Mouse (Mus musculus) stomach, embryonic 16.5 days (tissue): ENCODE results near the gene Tle1. TPM values are rescaled to one million over a fixed set of nuclear protein-coding genes. Genes with fewer than 3 reads are reported as not detected.

Experiments
- ATAC-seq: fragments of 200-750 bp; cut with Nextera tagmentation; 2 replicates; pipeline ENCODE4 v1.8.0; 2017; ENCODE audit warnings: moderate number of reproducible peaks, moderate TSS enrichment; ENCODE audit not compliant: insufficient read depth, low FRiP score
- H3K27ac ChIP-seq: fragments of 300-500 bp; sonication (generic); 2 replicates; pipeline ENCODE4 v1.5.1; 2014; ENCODE audit warnings: low read length
- H3K27me3 ChIP-seq: fragments of 300-500 bp; sonication (generic); 2 replicates; pipeline ENCODE4 v1.6.1; 2014; ENCODE audit warnings: low read length, control low read depth, mixed read lengths; ENCODE audit not compliant: control insufficient read depth, insufficient read depth
- H3K36me3 ChIP-seq: fragments of 300-500 bp; sonication (generic); 2 replicates; pipeline ENCODE4 v1.6.1; 2014; ENCODE audit warnings: low read length; ENCODE audit not compliant: control insufficient read depth, insufficient read depth
- H3K4me1 ChIP-seq: fragments of 300-500 bp; sonication (generic); 2 replicates; pipeline ENCODE4 v1.6.1; 2014; ENCODE audit warnings: low read length, control low read depth, mixed read lengths; ENCODE audit not compliant: control insufficient read depth, insufficient read depth
- H3K4me2 ChIP-seq: fragments of 300-500 bp; sonication (generic); 2 replicates; pipeline ENCODE4 v1.6.1; 2014; ENCODE audit warnings: low read depth, low read length, mixed read lengths
- H3K4me3 ChIP-seq: fragments of 300-500 bp; sonication (generic); replicated peaks from 2 replicates; pipeline ENCODE4 v1.5.1; 2014; ENCODE audit warnings: mild to moderate bottlenecking, low read length
- H3K9ac ChIP-seq: fragments of 300-500 bp; sonication (generic); 2 replicates; pipeline ENCODE4 v1.6.1; 2014; ENCODE audit warnings: low read length
- H3K9me3 ChIP-seq: fragments of 300-500 bp; sonication (generic); replicated peaks from 2 replicates; pipeline ENCODE4 v1.6.1; 2016; ENCODE audit warnings: low read length, control low read depth; ENCODE audit not compliant: control insufficient read depth
- WGBS: fragments of 180-500 bp; shearing (Covaris S2); extraction: QIAGEN DNeasy Blood & Tissue Kit; methylation state at CpG from one replicate; pipeline ENCODE4 v1.1.7; 2014; 5-methylcytosine and 5-hydroxymethylcytosine counted together
- polyA plus RNA-seq: library from polyadenylated mRNA; unstranded; fragments of >200 nt; fragmentation: Nextera tagmentation; extraction: Ambion mirVana; gene quantifications from 2 replicates; pipeline ENCODE4 v1.2.1, GENCODE M21; 2015

Gene Tle1
- polyA plus RNA-seq, 1 experiment from 2014 or later: 12.8 TPM

GRCm38 (mm10) chr4:72120050-72120449 is 80.7 kb downstream of the Tle1 start:
- no peak for ATAC-seq
- H3K9me3 ChIP-seq: no peaks in the 10 kb centered on the region
- H3K4me2 ChIP-seq: no peak overlapping the region
- no peak overlapping the region for H3K27ac ChIP-seq
- H3K9ac ChIP-seq: no peak overlapping the region
- WGBS: 72% methylated on average over 6 of the region's 6 CpGs
- H3K36me3 ChIP-seq: peaks cover 15% of the 10 kb centered on the region
- 0 out of 2 replicates have a peak, but pooled peaks cover 2% of the 10 kb centered on the region for H3K4me1 ChIP-seq
- H3K27me3 ChIP-seq: no peaks in the 10 kb centered on the region
- no peak overlapping the region for H3K4me3 ChIP-seq

GRCm38 (mm10) chr4:72105702-72106101 is 95.0 kb downstream of the Tle1 start:
- H3K4me1 ChIP-seq: no peaks in the 10 kb centered on the region

GRCm38 (mm10) chr4:72104186-72104585 is 96.5 kb downstream of the Tle1 start:
- Histone ChIP-seq H3K4me3 (no peak overlapping the region), H3K27me3 (no peaks in the 10 kb centered on the region), H3K36me3 (no peaks in the 10 kb centered on the region), H3K27ac (no peak overlapping the region), H3K9ac (no peak overlapping the region), H3K4me2 (no peak overlapping the region), H3K9me3 (no peaks in the 10 kb centered on the region; the same call in 1 of the 2 replicates), H3K4me1 (no peaks in the 10 kb centered on the region)
- no peak for ATAC-seq

More at GRCm38 (mm10) chr4:72105702-72106101, 95.0 kb downstream of the Tle1 start:
- no peaks in the 10 kb centered on the region for H3K27me3 ChIP-seq
- no peak overlapping the region for H3K9ac ChIP-seq
- no peak for ATAC-seq
- no peak overlapping the region for H3K4me2 ChIP-seq
- H3K36me3 ChIP-seq: no peaks in the 10 kb centered on the region
- no peak overlapping the region for H3K4me3 ChIP-seq
- H3K9me3 ChIP-seq: no peaks in the 10 kb centered on the region; the same call in 1 of the 2 replicates
- no peak overlapping the region for H3K27ac ChIP-seq

- H3K9ac ChIP-seq: no peak overlapping the region
- ATAC-seq: no peak
- no peaks in the 10 kb centered on the region for H3K36me3 ChIP-seq
- H3K27ac ChIP-seq: no peak overlapping the region
- no peak overlapping the region for H3K4me3 ChIP-seq
- no peaks in the 10 kb centered on the region for H3K27me3 ChIP-seq
- H3K4me2 ChIP-seq: no peak overlapping the region
- no peaks in the 10 kb centered on the region for H3K9me3 ChIP-seq
- no peaks in the 10 kb centered on the region for H3K4me1 ChIP-seq
- 90% methylated on average over 4 of the region's 4 CpGs for WGBS
Measured at GRCm38 (mm10) chr4:72087811-72088210, 112.9 kb downstream of the Tle1 start.

- no peaks in the 10 kb centered on the region for H3K9me3 ChIP-seq
- H3K27me3 ChIP-seq: no peaks in the 10 kb centered on the region
- no peak overlapping the region for H3K9ac ChIP-seq
- no peaks in the 10 kb centered on the region for H3K36me3 ChIP-seq
- 44% methylated on average over 5 of the region's 5 CpGs for WGBS
- no peak for ATAC-seq
- no peak overlapping the region for H3K27ac ChIP-seq
- no peak overlapping the region for H3K4me2 ChIP-seq
- H3K4me1 ChIP-seq: no peaks in the 10 kb centered on the region
- H3K4me3 ChIP-seq: no peak overlapping the region
Measured at GRCm38 (mm10) chr4:72069111-72069534, 131.6 kb downstream of the Tle1 start.

GRCm38 (mm10) chr4:72067937-72068336 is 132.8 kb downstream of the Tle1 start:
- Histone ChIP-seq H3K9ac (no peak overlapping the region), H3K4me1 (no peaks in the 10 kb centered on the region), H3K9me3 (no peaks in the 10 kb centered on the region), H3K4me3 (no peak overlapping the region), H3K27ac (no peak overlapping the region), H3K36me3 (no peaks in the 10 kb centered on the region), H3K27me3 (no peaks in the 10 kb centered on the region), H3K4me2 (no peak overlapping the region)
- no peak for ATAC-seq
- 68% methylated on average over 3 of the region's 3 CpGs for WGBS
